ENCODE assay signal across 8 mouse cellular contexts in genomic region chr5:103910748-103911409, GRCm38 (mm10). TPM values are rescaled to one million over a fixed set of nuclear protein-coding genes. Genes with fewer than 3 reads are reported as not detected.
DNase-seq lines count a peak whose midpoint lies in the region; ATAC-seq lines count a peak whose summit lies in the region.

Gene Klhl8, minus strand, starts transcription at chr5:103911259.

- peak; percentile 68 for DNase-seq in T-cell, adult 2 months (ENCODE audit: low spot score)
- DNase-seq in cerebellum, postnatal 25 days = peak; percentile 91 to 96
- DNase-seq in frontal cortex, postnatal 25 days (ENCODE audit: low spot score in 2 of 2) = peak; percentile 48 to 67
- peak; percentile 88 for DNase-seq in hindbrain, embryonic 14.5 days (ENCODE audit: low spot score)
- peak; percentile 81 for DNase-seq in layer of hippocampus, postnatal 36 days
- peak; percentile 88 for DNase-seq in lung, postnatal 25 days (ENCODE audit: low spot score)
- DNase-seq in retina, adult 2 months (ENCODE audit: low read depth, low spot score) = peak; percentile 79
- peak; percentile 76 for DNase-seq in thymus, postnatal 25 days

- peak within 1 kb of the TSS; percentile 66 for H3K4me2 ChIP-seq in hindbrain, embryonic 14.5 days (replicated peaks)

- H3K27ac ChIP-seq in hindbrain, embryonic 14.5 days = peak within 1 kb of the TSS; percentile 86

- WGBS in hindbrain, embryonic 14.5 days = under 1% methylated on average over 86 of the region's 86 CpGs

- H3K4me3 ChIP-seq in hindbrain, embryonic 14.5 days (replicated peaks; ENCODE audit: low read length) = peak within 1 kb of the TSS; percentile 93

- H3K4me1 ChIP-seq in hindbrain, embryonic 14.5 days (replicated peaks; ENCODE audit: control insufficient read depth, insufficient read depth, low read length) = 0 out of 2 replicates have a peak, but pooled peaks cover 2% of the 10 kb centered on the region

- ATAC-seq in hindbrain, embryonic 14.5 days (ENCODE audit: low FRiP score) = peak; percentile 96

- H3K27me3 ChIP-seq in hindbrain, embryonic 14.5 days (ENCODE audit: control insufficient read depth, insufficient read depth, low read length) = no peaks in the 10 kb centered on the region

- no peaks in the 10 kb centered on the region for H3K9me3 ChIP-seq in hindbrain, embryonic 14.5 days (ENCODE audit: control insufficient read depth, low read length)

- peak within 1 kb of the TSS; percentile 94 for H3K9ac ChIP-seq in hindbrain, embryonic 14.5 days

- no peaks in the 10 kb centered on the region for H3K36me3 ChIP-seq in hindbrain, embryonic 14.5 days (replicated peaks; ENCODE audit: control insufficient read depth, insufficient read depth)

RNA-seq across cellular contexts. Expression of gene Klhl8, which starts in this region (rescaled TPM):
- 45.4 and 47.5 TPM in 2 replicates for polyA plus RNA-seq in hindbrain, embryonic 14.5 days (2014; fragmentation: Nextera tagmentation; extraction: Ambion mirVana)
- total RNA-seq in layer of hippocampus, postnatal 36 days (2021) = 10 to 100 TPM; 35.0 to 36.1 TPM

Comparison
In these comparisons a context has a peak if more than half of its experiments do, and no peak if none do; other contexts are left out.
1. Peak in every context shown above with its lines: DNase-seq, ATAC-seq, H3K4me3 ChIP-seq and H3K27ac ChIP-seq.